Mouse (Mus musculus) urinary bladder, postnatal 25 days (tissue): ENCODE data around the gene Sdc3.
A peak's percentile ranks its signal among the peaks of the same experiment; 100 is the strongest.

Experiments
- DNase-seq: peaks from one replicate; pipeline ENCODE4 v3.0.0; 2022; ENCODE audit warnings: low spot score

Sdc3 gene

GRCm38 (mm10) chr4:130792376-130793179 lies at the start of gene Sdc3:
Gene Sdc3 (plus strand): TSS chr4:130792537.
- peak; percentile 46 for DNase-seq

DNA sequence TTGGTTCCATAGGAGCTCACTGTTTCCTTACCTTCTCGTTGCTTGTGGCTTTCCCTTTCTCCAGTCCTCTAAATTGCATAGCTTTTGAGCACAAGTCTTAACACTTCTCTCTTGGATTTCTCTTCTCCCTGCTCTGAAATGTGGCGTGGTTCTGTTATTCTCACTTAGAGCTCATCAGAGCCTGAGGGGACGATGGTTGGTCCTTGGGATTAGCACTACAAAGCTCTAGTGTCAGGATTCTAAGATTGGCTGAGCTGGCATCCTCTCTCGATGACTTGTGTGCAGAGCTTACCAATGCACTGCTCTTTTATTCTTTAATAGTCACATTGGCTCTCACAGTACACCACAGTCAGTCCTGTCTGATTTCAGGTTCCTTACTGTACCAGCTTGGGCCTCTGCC lies 48.3 kb upstream of the Sdc3 start:
- DNase-seq: no peak

DNA sequence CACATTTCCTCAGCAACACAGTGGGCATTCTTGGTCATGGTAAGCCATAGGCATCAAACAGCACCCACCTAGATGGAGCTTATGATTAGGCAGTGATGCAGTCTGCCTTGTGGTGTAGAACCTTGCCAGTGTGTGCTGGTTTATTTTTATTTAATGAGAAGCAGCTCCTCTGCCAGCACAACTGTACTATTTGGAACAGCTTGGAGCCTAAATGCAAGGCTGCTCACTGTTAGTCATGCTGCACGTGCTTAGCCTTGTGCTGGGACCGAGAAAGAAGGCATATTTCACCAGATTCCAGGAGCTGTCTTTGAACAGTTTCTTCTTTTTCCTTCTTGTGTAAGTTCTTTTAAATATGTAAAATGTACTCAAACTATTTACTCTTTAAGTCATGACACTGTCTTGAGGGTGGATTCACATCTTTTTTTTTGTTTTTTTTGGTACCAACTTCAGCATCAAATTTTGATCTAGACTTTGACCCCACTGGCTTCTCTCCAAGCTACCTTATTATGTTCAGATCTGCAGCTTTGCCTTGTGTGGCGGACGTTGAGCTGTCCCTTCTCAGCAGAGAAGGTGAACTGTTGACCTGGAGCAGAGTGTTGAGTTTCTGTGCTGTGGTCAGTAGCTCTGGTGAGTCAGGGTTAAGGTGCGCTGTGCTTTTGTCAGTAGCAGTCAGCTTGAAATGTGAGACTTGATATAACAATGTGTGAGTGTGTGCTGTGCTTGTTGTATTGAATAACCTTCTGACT lies 46.6 kb upstream of the Sdc3 start:
- no peak for DNase-seq

- no peak for DNase-seq
Observed at GRCm38 (mm10) chr4:130749566-130749965, 42.8 kb upstream of the Sdc3 start.

- DNase-seq: no peak
Observed at GRCm38 (mm10) chr4:130751966-130752365, 40.4 kb upstream of the Sdc3 start.

DNA sequence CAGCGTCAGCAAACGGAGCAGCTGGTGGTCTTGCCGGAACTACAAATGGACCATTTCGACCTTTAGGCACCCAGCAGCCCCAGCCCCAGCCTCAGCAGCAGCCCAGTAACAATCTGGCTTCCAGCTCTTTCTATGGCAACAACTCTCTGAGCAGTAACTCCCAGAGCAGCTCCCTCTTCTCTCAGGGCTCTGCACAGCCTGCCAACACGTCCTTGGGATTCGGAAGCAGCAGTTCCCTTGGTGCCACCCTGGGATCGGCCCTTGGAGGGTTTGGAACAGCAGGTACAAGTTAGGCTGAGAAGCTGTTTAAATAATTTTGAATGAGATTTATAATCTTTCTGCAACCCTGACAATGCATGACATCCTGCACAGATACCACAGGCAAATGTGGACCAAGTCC lies 39.7 kb upstream of the Sdc3 start:
- DNase-seq: no peak

GRCm38 (mm10) chr4:130753755-130754154 lies 38.6 kb upstream of the Sdc3 start:
- DNase-seq: no peak

- DNase-seq: no peak
Observed at GRCm38 (mm10) chr4:130754776-130755175, 37.6 kb upstream of the Sdc3 start.

- no peak for DNase-seq
Observed at GRCm38 (mm10) chr4:130759875-130760274, 32.5 kb upstream of the Sdc3 start.

DNA sequence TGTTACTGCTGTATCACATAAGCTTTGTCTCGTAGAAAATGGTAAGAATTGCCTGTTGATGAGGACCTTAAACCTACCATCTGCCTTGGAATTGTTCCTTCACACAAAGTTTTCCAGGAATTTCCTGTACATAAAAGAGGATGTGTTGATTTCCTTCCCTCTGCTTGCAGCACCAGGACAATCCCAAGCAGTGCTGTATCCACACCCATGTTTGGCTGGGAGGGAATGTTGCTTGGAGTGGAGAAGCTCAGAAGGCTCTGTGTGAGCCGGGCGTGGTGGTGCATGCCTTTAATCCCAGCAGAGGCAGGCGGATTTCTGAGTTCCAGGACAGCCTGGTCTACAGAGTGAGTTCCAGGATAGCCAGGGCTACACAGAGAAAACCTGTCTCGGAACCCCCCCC lies 30.5 kb upstream of the Sdc3 start:
- no peak for DNase-seq

- no peak for DNase-seq
Observed at GRCm38 (mm10) chr4:130765399-130766160, 26.8 kb upstream of the Sdc3 start.

DNA sequence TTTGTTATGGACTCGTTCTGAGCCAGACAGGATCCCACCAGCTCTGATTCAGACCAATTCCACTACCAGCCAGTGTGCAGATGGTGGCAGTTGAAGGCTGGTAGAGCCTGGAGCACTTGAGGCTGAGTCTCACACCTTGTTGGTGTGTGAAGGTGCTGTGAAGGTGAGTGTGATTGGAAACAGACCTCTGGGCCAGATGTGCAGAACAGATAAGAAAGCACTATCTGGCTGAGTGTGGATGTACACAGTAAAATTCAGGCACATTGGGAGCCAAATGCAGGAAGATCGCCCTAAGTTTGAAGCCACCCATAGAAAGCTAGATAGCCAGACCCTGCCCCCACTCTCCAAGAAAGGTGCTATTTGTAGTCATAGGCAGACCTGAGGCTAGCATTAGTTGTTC lies 25.9 kb upstream of the Sdc3 start:
- no peak for DNase-seq

DNA sequence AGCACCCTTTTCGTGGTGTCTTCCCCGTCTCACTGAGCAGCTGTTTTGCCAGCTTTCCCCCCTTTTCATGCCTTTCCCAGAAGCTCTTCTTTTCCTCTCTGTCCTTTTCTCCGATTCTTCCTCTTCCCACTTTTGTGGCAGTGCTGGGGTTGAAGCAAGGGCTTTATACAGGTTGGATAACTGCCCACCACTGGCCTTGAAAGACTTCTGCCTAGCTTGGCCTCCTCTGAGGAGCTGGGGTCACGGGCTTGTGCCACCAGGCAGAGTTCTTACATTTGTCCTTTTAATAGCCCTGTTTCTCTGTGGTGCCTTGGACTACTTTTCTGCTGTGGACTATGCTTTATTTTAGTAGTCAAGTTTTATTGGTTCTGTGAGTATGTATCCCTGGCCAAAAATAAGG lies 25.4 kb upstream of the Sdc3 start:
- DNase-seq: no peak

DNA sequence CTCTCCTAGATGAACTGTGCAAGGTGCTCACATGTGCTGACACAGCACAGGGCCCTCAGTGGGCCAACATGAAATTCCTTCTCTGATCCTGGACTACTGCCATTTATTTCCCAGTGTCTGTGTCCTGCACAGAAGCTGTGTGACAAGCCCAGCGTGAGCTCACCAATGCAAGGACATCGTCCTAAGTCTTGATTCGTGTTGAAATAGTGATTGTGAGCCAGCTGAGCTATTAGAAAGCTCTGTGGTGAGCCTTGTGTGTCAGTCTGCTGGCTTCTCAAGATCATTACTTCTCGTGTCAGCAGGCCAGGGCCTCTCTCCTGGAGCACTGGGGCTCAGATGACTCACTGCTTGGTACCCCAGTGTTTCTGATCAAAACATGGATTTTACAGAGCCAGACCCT lies 18.4 kb upstream of the Sdc3 start:
- no peak for DNase-seq

- no peak for DNase-seq
Observed at GRCm38 (mm10) chr4:130774822-130775221, 17.5 kb upstream of the Sdc3 start.

- DNase-seq: no peak
Observed at GRCm38 (mm10) chr4:130777647-130778046, 14.7 kb upstream of the Sdc3 start.

DNA sequence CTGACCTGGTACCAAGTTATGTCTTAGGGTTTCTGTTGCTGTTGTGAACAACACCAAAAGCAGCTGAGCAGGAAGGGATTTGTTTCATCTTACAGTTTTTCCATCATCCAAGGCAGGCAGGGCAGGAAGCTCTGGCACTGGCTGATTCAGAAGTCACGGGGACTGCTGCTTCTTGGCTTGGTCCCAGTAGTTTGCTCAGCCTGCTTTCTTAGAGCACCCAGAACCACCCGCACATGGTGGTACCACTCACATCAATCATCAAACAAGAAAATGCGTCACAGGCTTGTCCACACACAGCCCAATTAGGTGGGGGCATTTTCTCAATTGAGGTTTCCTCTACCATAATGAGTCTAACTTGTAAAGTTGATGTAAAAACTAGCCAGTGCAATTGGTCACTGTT lies 13.3 kb upstream of the Sdc3 start:
- no peak for DNase-seq

- DNase-seq: no peak
Observed at GRCm38 (mm10) chr4:130782492-130782891, 9.8 kb upstream of the Sdc3 start.

GRCm38 (mm10) chr4:130784755-130785154 lies 7.6 kb upstream of the Sdc3 start:
- peak; percentile 46 for DNase-seq

DNA sequence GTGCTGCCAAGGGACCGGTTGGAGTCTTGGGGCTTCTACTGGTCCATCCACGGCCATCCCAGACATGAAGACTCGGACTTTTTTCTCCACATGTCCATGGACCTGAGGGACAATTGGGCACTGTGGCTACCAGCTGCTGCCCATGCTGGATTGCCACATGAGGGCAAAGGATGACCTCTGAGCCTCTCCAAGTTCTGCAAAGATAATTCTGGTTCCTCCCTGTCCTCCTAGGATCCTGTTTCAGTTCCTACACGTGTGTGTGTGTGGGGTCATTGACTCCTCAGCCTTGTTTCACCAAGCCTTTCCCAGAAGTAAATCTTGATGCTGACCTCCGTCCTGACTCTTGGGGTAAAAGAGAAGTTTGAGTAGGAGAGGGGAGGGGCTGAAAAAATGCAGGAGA lies 4.8 kb upstream of the Sdc3 start:
- DNase-seq: no peak

DNA sequence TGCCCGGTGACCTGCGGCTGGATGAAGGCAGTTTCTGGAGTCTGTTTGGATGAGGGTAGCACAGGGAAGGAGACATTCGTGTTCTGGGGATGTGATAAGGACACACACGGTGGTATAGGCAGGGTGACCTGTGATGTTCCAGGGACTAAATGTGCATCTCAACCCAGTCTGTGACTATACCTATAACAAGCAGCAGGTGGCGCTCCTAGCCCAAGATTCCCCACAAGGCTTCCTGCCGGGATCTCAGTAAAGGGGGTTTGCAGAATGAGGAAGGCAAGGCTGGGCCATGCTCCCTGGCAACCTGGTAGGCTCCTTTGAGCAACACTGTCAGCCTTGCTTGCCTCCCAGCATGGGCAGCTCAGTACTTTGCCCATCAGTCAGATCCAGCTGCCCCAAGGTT lies 2.2 kb upstream of the Sdc3 start:
- DNase-seq: peak; percentile 77

DNA sequence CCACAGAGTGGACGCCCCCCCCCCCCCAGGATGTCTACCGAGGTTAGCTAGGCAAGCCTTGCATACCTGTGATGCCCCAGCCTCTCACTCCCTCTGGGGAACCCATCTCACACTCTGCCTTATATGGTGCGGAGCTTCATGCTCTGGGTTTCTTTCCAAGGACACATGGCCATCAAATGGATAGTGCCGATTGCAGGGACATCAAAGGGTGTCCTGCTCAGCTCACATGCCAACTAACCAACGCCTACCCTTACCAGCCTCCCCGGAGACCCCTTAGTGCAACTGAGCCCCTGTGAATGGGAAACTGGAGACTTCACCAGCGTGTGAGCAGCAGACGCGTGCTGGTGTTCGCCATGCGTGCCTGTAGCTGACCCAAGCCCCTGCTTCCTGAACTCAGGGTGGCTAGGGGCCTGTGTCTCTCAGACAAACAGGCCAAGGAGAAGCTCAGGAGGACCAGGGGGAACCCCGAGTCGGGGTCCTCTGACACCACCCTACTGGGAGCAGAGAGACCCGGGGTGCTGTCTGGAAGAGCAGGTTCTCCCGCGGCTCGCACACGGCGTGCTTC lies 444 bp upstream of the Sdc3 start:
- peak; percentile 26 for DNase-seq

DNA sequence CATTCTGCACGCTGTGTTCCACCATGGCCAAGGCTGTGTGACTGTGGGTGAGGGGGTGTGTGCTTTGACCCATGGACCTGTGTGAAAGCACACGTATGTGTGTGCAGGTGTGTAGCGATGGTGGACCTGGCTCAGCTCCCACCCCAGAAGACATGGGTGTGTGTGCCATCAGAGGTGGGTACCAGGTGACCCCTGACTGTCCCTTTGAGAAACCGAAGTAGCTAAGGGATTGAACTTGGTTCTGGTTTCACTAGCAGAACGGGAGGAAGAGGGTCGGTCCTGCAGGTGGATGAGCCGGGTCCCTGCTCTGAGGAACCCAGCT lies 804 bp downstream of the Sdc3 start:
- no peak for DNase-seq
